ENCODE assay signal across 12 mouse cellular contexts in the genomic region with DNA sequence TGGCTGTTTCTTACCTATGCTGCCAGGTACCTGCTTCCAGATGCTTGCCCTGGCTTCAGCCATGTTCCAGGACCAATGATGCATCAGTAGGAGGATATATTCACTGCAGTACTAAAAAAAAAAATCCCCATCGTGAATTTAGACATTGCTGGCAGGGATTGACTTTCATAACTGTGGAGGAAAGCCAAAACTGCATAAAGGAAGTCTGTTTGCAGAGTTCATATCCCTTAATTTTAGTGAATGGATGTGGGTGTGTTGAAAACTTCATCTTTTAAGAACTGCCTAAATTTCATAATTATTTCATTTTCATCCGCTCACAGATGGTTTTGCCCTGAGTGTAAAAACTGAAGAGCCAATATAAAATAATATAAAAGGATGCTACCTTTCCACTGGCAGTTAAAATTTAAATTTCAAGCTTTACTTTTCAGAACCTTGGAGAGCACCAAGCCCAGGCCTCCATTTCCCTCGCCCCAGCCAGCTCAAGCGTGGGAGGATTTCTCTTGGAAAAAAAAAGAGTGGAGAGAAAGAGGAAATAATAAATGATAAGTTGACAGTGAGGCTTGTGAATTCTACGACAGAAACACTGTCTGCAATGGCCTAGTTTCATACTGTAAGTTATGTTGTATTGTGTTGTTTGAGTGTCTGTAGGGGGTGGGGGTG. TPM values are rescaled to one million over a fixed set of nuclear protein-coding genes. Genes with fewer than 3 reads are reported as not detected.
DNase-seq lines count a peak whose midpoint lies in the region; ATAC-seq lines count a peak whose summit lies in the region.
"Had no signal": no experiment of that assay in that cellular context is flagged by ENCODE, and none has a peak within 500 bp of the region (broad histone marks: within the 10 kb centered on the region; RNA-seq: fewer than 3 reads in every experiment).

No protein-coding gene starts in this region.

- no peak overlapping the region for H3K4me3 ChIP-seq in forebrain, embryonic 16.5 days (replicated peaks; ENCODE audit: low read length)
- no peak overlapping the region for H3K4me3 ChIP-seq in forebrain, embryonic 13.5 days

- ATAC-seq in forebrain, embryonic 16.5 days = no peak
- ATAC-seq in forebrain, embryonic 13.5 days = no peak

- H3K9me3 ChIP-seq in forebrain, embryonic 16.5 days (ENCODE audit: control insufficient read depth, low read length) = no peaks in the 10 kb centered on the region
- H3K9me3 ChIP-seq in forebrain, embryonic 13.5 days (replicated peaks) = no peaks in the 10 kb centered on the region

- WGBS in forebrain, embryonic 16.5 days = 32% methylated on average over 5 of the region's 5 CpGs
- WGBS in forebrain, embryonic 13.5 days = 41% methylated on average over 5 of the region's 5 CpGs

- intact Hi-C loops in left cerebral cortex, postnatal 4 days (cut with DNase I) = no loop called here
- intact Hi-C loops in left cerebral cortex, postnatal 36 days (cut with DNase I) = loop anchor here (5.0 kb wide), 2 partner anchors 39 to 51 kb away; a partner anchor contains a TSS

- peak overlapping the region; percentile 57; the same call in 1 of the 2 replicates for H3K27ac ChIP-seq in forebrain, embryonic 16.5 days (ENCODE audit: low read length)
- no peak overlapping the region for H3K27ac ChIP-seq in forebrain, embryonic 13.5 days

- peak; percentile 47 to 49 for DNase-seq in left cerebral cortex, adult 9 months (ENCODE audit: low spot score in 2 of 2)
- no peak for DNase-seq in left cerebral cortex, postnatal 4 days
- DNase-seq in ZHBTc4 (ENCODE audit: low read depth, low spot score) = peak; percentile 13
- peak; percentile 24 to 31 for DNase-seq in left cerebral cortex, postnatal 36 days (ENCODE audit: low spot score in 2 of 2)
- DNase-seq in thymus, postnatal 0 days (ENCODE audit: low spot score) = no peak
- DNase-seq in neural tube, embryonic 10.5 days (ENCODE audit: extremely low spot score, low spot score) = no peak
- DNase-seq: B cell, adult 2 months; gastrocnemius, postnatal 25 days; kidney, adult 11 months had no signal

- H3K4me1 ChIP-seq in forebrain, embryonic 16.5 days (replicated peaks; ENCODE audit: control insufficient read depth, insufficient read depth, low read length) = peaks cover 13% of the 10 kb centered on the region
- H3K4me1 ChIP-seq in forebrain, embryonic 13.5 days = peaks cover 11% of the 10 kb centered on the region

- no peaks in the 10 kb centered on the region for H3K27me3 ChIP-seq in forebrain, embryonic 16.5 days (replicated peaks; ENCODE audit: control insufficient read depth, insufficient read depth, low read length)
- H3K27me3 ChIP-seq in forebrain, embryonic 13.5 days = no peaks in the 10 kb centered on the region

- no peak overlapping the region for H3K9ac ChIP-seq in forebrain, embryonic 16.5 days (replicated peaks; ENCODE audit: low read depth, low read length)
- no peak overlapping the region for H3K9ac ChIP-seq in forebrain, embryonic 13.5 days

- H3K36me3 ChIP-seq in forebrain, embryonic 16.5 days (ENCODE audit: control insufficient read depth, insufficient read depth) = no peaks in the 10 kb centered on the region
- H3K36me3 ChIP-seq in forebrain, embryonic 13.5 days (ENCODE audit: poor library complexity, severe bottlenecking) = no peaks in the 10 kb centered on the region

- H3K4me2 ChIP-seq in forebrain, embryonic 16.5 days (ENCODE audit: low read length) = no peak overlapping the region
- no peak overlapping the region for H3K4me2 ChIP-seq in forebrain, embryonic 13.5 days
- H3K4me2 ChIP-seq: liver, embryonic 11.5 days had no signal

RNA-seq across cellular contexts. Expression of a gene that starts 50.3 kb away (rescaled TPM):
- 40.6 and 44.9 TPM in 2 replicates for polyA plus RNA-seq in forebrain, embryonic 16.5 days (2015; fragmentation: Nextera tagmentation; extraction: Ambion mirVana)
- polyA plus RNA-seq in forebrain, embryonic 13.5 days (2015; fragmentation: Nextera tagmentation; extraction: Ambion mirVana) = 24.8 and 25.1 TPM in 2 replicates
- 100 to 1,000 TPM; 306 to 351 TPM for total RNA-seq in left cerebral cortex, postnatal 4 days (2021)
- 100 to 1,000 TPM; 215 to 242 TPM for total RNA-seq in left cerebral cortex, postnatal 36 days (2021)
- 1.9 and 2.1 TPM in 2 replicates for polyA plus RNA-seq in thymus, postnatal 0 days (2015; fragmentation: Nextera tagmentation; extraction: Ambion mirVana)

Comparison
In these comparisons a context has a peak if more than half of its experiments do, and no peak if none do; other contexts are left out.
1. DNase-seq: peak in left cerebral cortex, adult 9 months (2 of 2), ZHBTc4 (single experiment) and left cerebral cortex, postnatal 36 days (2 of 2); none in left cerebral cortex, postnatal 4 days (single experiment), thymus, postnatal 0 days (single experiment) and neural tube, embryonic 10.5 days (single experiment).